Mouse (Mus musculus) testis, adult 2 months (tissue): Measurements from ENCODE around the gene Slc33a1.

Source experiments
- CTCF ChIP-seq: fragments of 200-500 bp; IDR thresholded peaks from 2 replicates; pipeline ENCODE4 v1.5.1; 2012; ENCODE audit warnings: low read depth, mild to moderate bottlenecking, inconsistent platforms, low read length, moderate library complexity; ENCODE audit not compliant: control insufficient read depth, insufficient read depth, insufficient replicate concordance
- POLR2A ChIP-seq: fragments of 200-500 bp; IDR thresholded peaks from 2 replicates; pipeline ENCODE4 v1.6.1; 2012; ENCODE audit warnings: low read depth, mild to moderate bottlenecking, inconsistent platforms, low read length, moderate library complexity; ENCODE audit not compliant: control insufficient read depth

GRCm38 (mm10) chr3:63905241-63905640, 59.3 kb downstream of the Slc33a1 start:
- TF ChIP-seq CTCF (no peak), POLR2A (no peak)
